Mouse (Mus musculus) left cerebral cortex, adult 2 months (tissue): ENCODE measurements around the gene Ptprm. TPM values are rescaled to one million over a fixed set of nuclear protein-coding genes. Genes with fewer than 3 reads are reported as not detected.
A peak's percentile ranks its signal among the peaks of the same experiment; 100 is the strongest.

ENCODE experiments used
- DNase-seq, 2 experiments: peaks; one replicate each; pipeline ENCODE4 v3.0.0; 2021 to 2022; ENCODE audit warnings: low spot score in 2 of 2, mixed read lengths in 1 of 2; ENCODE audit errors: extremely low spot score in 1 of 2
- H3K27ac ChIP-seq: fragments of 200-600 bp; 2 replicates; pipeline ENCODE4 v1.8.1; 2022
- H3K4me3 ChIP-seq: fragments of 200-600 bp; 2 replicates; pipeline ENCODE4 v1.8.1; 2022
- CTCF ChIP-seq: fragments of 200-600 bp; IDR thresholded peaks from 2 replicates; pipeline ENCODE4 v1.8.1; 2022; ENCODE audit warnings: antibody characterized with exemption, mild to moderate bottlenecking, moderate library complexity
- intact Hi-C: fragments of 180-260 bp; cut with DNase I; formaldehyde crosslinking; loops from one replicate; pipeline ENCODE4 v1.15.1; 2025
- long read RNA-seq, 2 experiments: library from polyadenylated mRNA; stranded (forward); transcript quantifications; one replicate each; pipeline ENCODE4 v2.0.0; 2021; ENCODE audit warnings: borderline mapping rate in 2 of 2
- total RNA-seq, 2 experiments: library from RNA; stranded (reverse); gene quantifications; 2 replicates each; pipeline ENCODE4 v1.2.3; 2021

Ptprm gene
- total RNA-seq: 10 to 100 TPM; 37.6 to 42.5 TPM
- long read RNA-seq, experiment 1, full-length matches to known transcripts: 7 of 19 reads
- long read RNA-seq, experiment 1, partial matches to known transcripts: 4 of 19 reads
- long read RNA-seq, experiment 1, other reads (novel, unspliced or antisense): 8 of 19 reads
- long read RNA-seq, experiment 2, full-length matches to known transcripts: 10 of 23 reads
- long read RNA-seq, experiment 2, partial matches to known transcripts: 2 of 23 reads
- long read RNA-seq, experiment 2, other reads (novel, unspliced or antisense): 11 of 23 reads

- DNase-seq: peak; percentile 71 to 75
- peak; percentile 64 for TF ChIP-seq CTCF
- intact Hi-C loops: loop anchor here (1.0 to 5.0 kb wide), 8 partner anchors 97 to 777 kb away; no protein-coding TSS in a partner anchor
Observed at GRCm38 (mm10) chr17:67354451-67355011, at the start of gene Ptprm. Gene Ptprm (minus strand): TSS chr17:67354457.

GRCm38 (mm10) chr17:67396205-67396604, 41.9 kb upstream of the Ptprm start:
- Histone ChIP-seq H3K27ac (no peak overlapping the region), H3K4me3 (no peak overlapping the region)
- no peak for DNase-seq
- intact Hi-C loops: no loop called here
- TF ChIP-seq CTCF: no peak

More at GRCm38 (mm10) chr17:67354451-67355011, at the start of gene Ptprm:
- Histone ChIP-seq H3K4me3 (peak within 1 kb of the TSS; percentile 76), H3K27ac (peak within 1 kb of the TSS; percentile 91)

DNA sequence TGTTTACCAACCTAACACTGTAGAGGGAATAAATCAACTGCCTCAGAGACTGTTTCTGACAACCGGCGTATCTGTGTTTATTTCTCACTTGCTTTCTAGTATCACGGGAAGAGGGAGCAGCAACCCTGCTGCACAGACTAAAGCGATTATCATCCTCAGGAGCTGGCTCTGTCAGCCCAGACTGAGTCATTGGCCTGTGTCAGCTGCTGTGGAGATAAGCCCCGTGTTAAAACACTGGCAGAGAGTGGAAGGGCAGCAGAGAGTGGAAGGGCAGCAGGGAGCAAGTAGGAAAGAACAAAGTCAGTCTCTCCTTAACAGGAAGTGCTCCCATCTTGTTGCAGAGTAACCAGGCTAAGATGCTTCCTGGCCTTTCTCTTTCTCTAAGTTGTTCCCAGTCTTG, 36.6 kb upstream of the Ptprm start:
- intact Hi-C loops: no loop called here
- H3K27ac ChIP-seq: no peak overlapping the region
- H3K4me3 ChIP-seq: no peak overlapping the region
- no peak for TF ChIP-seq CTCF
- no peak for DNase-seq

GRCm38 (mm10) chr17:67388171-67388570, 33.9 kb upstream of the Ptprm start:
- intact Hi-C loops: no loop called here
- TF ChIP-seq CTCF: no peak
- no peak overlapping the region for H3K27ac ChIP-seq
- H3K4me3 ChIP-seq: no peak overlapping the region
- DNase-seq: no peak

DNA sequence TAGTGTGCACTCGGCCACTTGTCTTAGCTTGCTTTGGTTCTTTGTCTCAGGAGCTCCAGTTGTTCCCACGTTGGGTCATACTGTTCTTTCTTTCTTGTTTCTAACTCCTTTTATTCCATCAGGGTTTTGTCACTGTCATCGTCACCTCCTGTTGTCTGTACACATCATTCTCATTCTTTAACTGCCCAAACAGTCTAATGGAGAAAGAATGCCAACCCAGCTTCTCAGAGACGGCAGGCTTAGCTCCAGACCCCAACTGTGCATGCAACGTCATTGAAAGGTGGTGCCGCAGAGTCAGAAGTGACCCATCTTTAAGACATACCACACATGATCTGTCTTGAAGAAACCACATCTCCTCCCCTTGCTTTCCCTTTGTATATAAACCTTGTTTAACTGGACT, 31.0 kb upstream of the Ptprm start:
- intact Hi-C loops: no loop called here
- no peak for DNase-seq
- Histone ChIP-seq H3K27ac (no peak overlapping the region), H3K4me3 (no peak overlapping the region)
- no peak for TF ChIP-seq CTCF

- intact Hi-C loops: no loop called here
- no peak for TF ChIP-seq CTCF
Observed at GRCm38 (mm10) chr17:67383635-67384034, 29.4 kb upstream of the Ptprm start.

GRCm38 (mm10) chr17:67381618-67382017, 27.4 kb upstream of the Ptprm start:
- no peak overlapping the region for H3K27ac ChIP-seq
- no peak for TF ChIP-seq CTCF
- intact Hi-C loops: no loop called here
- no peak for DNase-seq
- no peak overlapping the region for H3K4me3 ChIP-seq

More at GRCm38 (mm10) chr17:67383635-67384034, 29.4 kb upstream of the Ptprm start:
- H3K4me3 ChIP-seq: no peak overlapping the region
- no peak overlapping the region for H3K27ac ChIP-seq
- DNase-seq: no peak

- no peak overlapping the region for H3K4me3 ChIP-seq
- intact Hi-C loops: no loop called here
- no peak for DNase-seq
- no peak overlapping the region for H3K27ac ChIP-seq
- no peak for TF ChIP-seq CTCF
Observed at GRCm38 (mm10) chr17:67367866-67368265, 13.6 kb upstream of the Ptprm start.

DNA sequence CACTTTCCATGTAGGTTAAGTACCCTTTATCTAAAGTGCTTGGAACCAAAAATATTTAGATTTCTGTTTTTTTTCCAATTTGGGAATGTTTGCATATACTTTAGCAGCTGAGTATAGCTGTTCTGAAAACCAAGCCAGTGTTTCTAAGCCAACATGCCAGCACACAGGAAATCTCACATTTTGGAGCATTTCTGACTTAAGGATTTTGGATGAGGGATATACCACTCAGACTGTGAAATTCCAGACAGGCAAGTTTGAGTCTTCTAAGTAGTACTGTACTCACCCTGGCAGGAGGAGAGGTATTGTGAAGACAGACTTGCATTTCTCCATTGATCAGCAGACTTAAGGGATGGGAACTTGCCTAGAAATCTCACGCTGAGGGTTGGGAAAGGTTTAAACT, 10.2 kb upstream of the Ptprm start:
- no peak for DNase-seq
- Histone ChIP-seq H3K4me3 (no peak overlapping the region), H3K27ac (no peak overlapping the region)
- no peak for TF ChIP-seq CTCF
- intact Hi-C loops: no loop called here

DNA sequence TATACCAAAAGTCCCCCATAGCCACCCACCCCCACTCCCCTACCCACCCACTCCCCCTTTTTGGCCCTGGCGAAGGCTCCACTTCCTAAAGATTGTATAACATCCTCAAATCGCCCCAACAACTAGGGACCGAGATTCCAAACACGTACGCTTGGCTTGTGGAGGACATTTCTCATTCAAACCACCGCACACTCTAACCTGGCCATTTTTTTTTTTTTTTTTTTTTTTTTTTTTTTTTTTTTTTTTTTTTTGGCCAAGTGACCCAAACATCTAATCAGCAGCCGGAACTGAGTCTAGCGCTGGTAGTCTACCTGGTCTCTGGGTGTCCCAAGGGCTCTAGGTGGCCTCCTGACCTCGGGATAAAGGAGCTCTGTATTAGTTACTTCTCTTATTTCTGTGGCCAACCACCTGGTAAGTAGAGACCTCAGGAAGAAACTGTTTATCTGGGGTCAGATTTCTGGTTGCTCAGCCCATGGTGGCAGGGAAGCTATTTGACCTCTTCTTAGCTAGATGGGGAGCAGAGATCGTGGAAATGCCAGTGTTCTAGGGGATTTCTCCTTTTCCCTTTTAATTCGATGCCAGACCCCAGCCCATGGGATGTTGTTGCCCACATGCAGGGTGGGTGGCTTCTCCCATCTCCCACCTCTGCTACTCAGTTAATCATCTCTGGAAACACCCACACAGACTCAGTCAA, 9.3 kb upstream of the Ptprm start:
- H3K27ac ChIP-seq: no peak overlapping the region
- no peak for DNase-seq
- intact Hi-C loops: no loop called here
- TF ChIP-seq CTCF: no peak
- H3K4me3 ChIP-seq: no peak overlapping the region

GRCm38 (mm10) chr17:67362131-67362530, 7.9 kb upstream of the Ptprm start:
- Histone ChIP-seq H3K27ac (no peak overlapping the region), H3K4me3 (no peak overlapping the region)
- TF ChIP-seq CTCF: no peak
- intact Hi-C loops: no loop called here
- DNase-seq: no peak

DNA sequence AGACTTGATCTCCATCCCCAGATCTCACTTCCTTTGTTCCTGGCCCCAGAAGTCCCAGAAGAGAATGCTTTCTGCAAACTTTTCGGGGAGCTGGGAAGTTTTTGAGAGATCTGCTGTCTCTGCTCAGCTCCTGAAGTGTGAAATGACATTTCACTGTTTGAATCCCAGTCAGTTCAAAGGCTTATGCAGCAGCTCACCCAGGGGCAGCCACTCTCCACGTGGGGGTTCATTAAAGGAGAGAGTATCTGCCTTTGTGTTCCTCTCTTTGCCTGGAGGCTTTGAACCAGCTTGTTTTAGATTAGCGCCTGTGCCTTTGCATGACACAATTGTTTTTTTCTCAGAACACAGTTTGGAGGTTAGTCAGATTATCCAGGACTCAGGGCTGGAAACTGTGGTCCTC, 6.3 kb upstream of the Ptprm start:
- no peak for DNase-seq
- no peak overlapping the region for H3K4me3 ChIP-seq
- no peak overlapping the region for H3K27ac ChIP-seq
- no peak for TF ChIP-seq CTCF
- intact Hi-C loops: no loop called here

GRCm38 (mm10) chr17:67359578-67359977, 5.3 kb upstream of the Ptprm start:
- DNase-seq: no peak
- Histone ChIP-seq H3K27ac (no peak overlapping the region), H3K4me3 (no peak overlapping the region)
- intact Hi-C loops: loop anchor here (5.0 kb wide), 1 partner anchor 782 kb away; no protein-coding TSS in a partner anchor
- no peak for TF ChIP-seq CTCF
